Mouse (Mus musculus) MEL (cell line): ENCODE data around the gene As3mt. TPM values are rescaled to one million over a fixed set of nuclear protein-coding genes. Genes with fewer than 3 reads are reported as not detected.

Experiments used
- DNase-seq: peaks from one replicate; pipeline ENCODE4 v3.0.0; 2011; ENCODE audit warnings: low read depth, low spot score
- H3K27ac ChIP-seq: 2 replicates; pipeline ENCODE4 v1.5.1; 2012; ENCODE audit warnings: low read depth, mild to moderate bottlenecking, control low read depth, low read length, moderate library complexity; ENCODE audit not compliant: control insufficient read depth
- H3K27me3 ChIP-seq, 2 experiments: fragments of 150-350 bp in 1 of 2; sonication (generic) in 1 of 2; 2 replicates each; pipeline ENCODE4 v1.6.1; 2012; ENCODE audit warnings: low read length in 2 of 2, mild to moderate bottlenecking in 2 of 2, improper control_type of control experiment in 1 of 2, moderate library complexity in 1 of 2; ENCODE audit not compliant: insufficient read depth in 2 of 2, control insufficient read depth in 1 of 2
- H3K36me3 ChIP-seq, 2 experiments: 2 replicates each; pipeline ENCODE4 v1.6.1; 2012 to 2014; ENCODE audit warnings: low read length in 2 of 2, improper control_type of control experiment in 1 of 2, inconsistent platforms in 1 of 2, mild to moderate bottlenecking in 1 of 2; ENCODE audit not compliant: insufficient read depth in 2 of 2, control insufficient read depth in 1 of 2
- H3K4me1 ChIP-seq, 2 experiments: fragments of 150-350 bp in 1 of 2; sonication (generic) in 1 of 2; 2 replicates each; pipeline ENCODE4 v1.6.1; 2012; ENCODE audit warnings: low read length in 2 of 2, improper control_type of control experiment in 1 of 2, mild to moderate bottlenecking in 1 of 2; ENCODE audit not compliant: insufficient read depth in 2 of 2, control insufficient read depth in 1 of 2
- H3K4me3 ChIP-seq, 2 experiments: fragments of 150-350 bp in 1 of 2; sonication (generic) in 1 of 2; 2 replicates each; pipeline ENCODE4 v1.5.1; 2012; ENCODE audit warnings: low read depth in 2 of 2, low read length in 2 of 2, mild to moderate bottlenecking in 2 of 2, moderate library complexity in 2 of 2, control low read depth in 1 of 2, improper control_type of control experiment in 1 of 2; ENCODE audit not compliant: control insufficient read depth in 1 of 2, insufficient read depth in 1 of 2
- H3K79me2 ChIP-seq: 2 replicates; pipeline ENCODE4 v1.6.1; 2012; ENCODE audit warnings: mild to moderate bottlenecking, low read length, moderate library complexity; ENCODE audit not compliant: control insufficient read depth, poor library complexity, insufficient read depth
- H3K9ac ChIP-seq: 2 replicates; pipeline ENCODE4 v1.6.1; 2012; ENCODE audit warnings: low read depth, mild to moderate bottlenecking, control low read depth, low read length, moderate library complexity; ENCODE audit not compliant: control insufficient read depth, poor library complexity, severe bottlenecking
- H3K9me3 ChIP-seq: fragments of 150-350 bp; sonication (generic); replicated peaks from 2 replicates; pipeline ENCODE4 v1.6.1; 2012; ENCODE audit warnings: mild to moderate bottlenecking, low read length, improper control_type of control experiment, moderate library complexity; ENCODE audit not compliant: insufficient read depth
- CHD2 ChIP-seq: IDR thresholded peaks from 2 replicates; pipeline ENCODE4 v1.6.1; 2011; ENCODE audit warnings: low read length, improper control_type of control experiment
- E2F4 ChIP-seq: IDR thresholded peaks from 2 replicates; pipeline ENCODE4 v1.6.1; 2011; ENCODE audit warnings: low read depth, low read length, improper control_type of control experiment, borderline replicate concordance
- EP300 ChIP-seq, 2 experiments: IDR thresholded peaks; 2 replicates each; pipeline ENCODE4 v1.6.1; 2011; ENCODE audit warnings: improper control_type of control experiment in 2 of 2, low read length in 2 of 2, low read depth in 1 of 2, mild to moderate bottlenecking in 1 of 2
- ETS1 ChIP-seq: IDR thresholded peaks from 2 replicates; pipeline ENCODE4 v1.6.1; 2012; ENCODE audit warnings: low read depth, mild to moderate bottlenecking, inconsistent platforms, low read length, improper control_type of control experiment, moderate library complexity
- HCFC1 ChIP-seq: IDR thresholded peaks from 2 replicates; pipeline ENCODE4 v1.6.1; 2012; ENCODE audit warnings: low read depth, mild to moderate bottlenecking, inconsistent platforms, low read length, improper control_type of control experiment, moderate library complexity
- JUND ChIP-seq: IDR thresholded peaks from 2 replicates; pipeline ENCODE4 v1.6.1; 2011; ENCODE audit warnings: low read depth, mild to moderate bottlenecking, improper control_type of control experiment, low read length
- KAT2A ChIP-seq: conservative IDR thresholded peaks from 2 replicates; pipeline ENCODE4 v1.6.1; 2012; ENCODE audit warnings: low read depth, low read length, improper control_type of control experiment, inconsistent platforms
- MAFK ChIP-seq: IDR thresholded peaks from 2 replicates; pipeline ENCODE4 v1.6.1; 2011; ENCODE audit warnings: low read depth, mild to moderate bottlenecking, low read length, improper control_type of control experiment, borderline replicate concordance
- MAZ ChIP-seq: IDR thresholded peaks from 2 replicates; pipeline ENCODE4 v1.6.1; 2012; ENCODE audit warnings: low read depth, mild to moderate bottlenecking, inconsistent platforms, low read length, improper control_type of control experiment
- MEF2A ChIP-seq: IDR thresholded peaks from 2 replicates; pipeline ENCODE4 v1.6.1; 2014; ENCODE audit warnings: low read depth, mild to moderate bottlenecking, inconsistent platforms, low read length, improper control_type of control experiment; ENCODE audit not compliant: poor library complexity, insufficient replicate concordance, severe bottlenecking; ENCODE audit errors: extremely low read depth
- MXI1 ChIP-seq: IDR thresholded peaks from 2 replicates; pipeline ENCODE4 v1.6.1; 2011; ENCODE audit warnings: mild to moderate bottlenecking, low read depth, low read length, improper control_type of control experiment
- MYC ChIP-seq: IDR thresholded peaks from 2 replicates; pipeline ENCODE4 v1.6.1; 2011; ENCODE audit warnings: low read depth, mild to moderate bottlenecking, low read length, improper control_type of control experiment, moderate library complexity
- POLR2A ChIP-seq, 2 experiments: IDR thresholded peaks; 2 replicates each; pipeline ENCODE4 v1.6.1; 2011 to 2012; ENCODE audit warnings: low read length in 2 of 2, mild to moderate bottlenecking in 2 of 2, control low read depth in 1 of 2, improper control_type of control experiment in 1 of 2, low read depth in 1 of 2, moderate library complexity in 1 of 2; ENCODE audit not compliant: control insufficient read depth in 1 of 2, insufficient read depth in 1 of 2, poor library complexity in 1 of 2
- POLR2AphosphoS2 ChIP-seq: IDR thresholded peaks from 2 replicates; pipeline ENCODE4 v1.6.1; 2011; ENCODE audit warnings: low read length, improper control_type of control experiment
- SIN3A ChIP-seq: IDR thresholded peaks from 2 replicates; pipeline ENCODE4 v1.6.1; 2012; ENCODE audit warnings: low read length, improper control_type of control experiment, inconsistent platforms
- TAL1 ChIP-seq: IDR thresholded peaks from 2 replicates; pipeline ENCODE4 v1.6.1; 2012; ENCODE audit warnings: mild to moderate bottlenecking, inconsistent platforms, low read length, moderate library complexity, mixed read lengths
- TBP ChIP-seq: IDR thresholded peaks from 2 replicates; pipeline ENCODE4 v1.8.0; 2011; ENCODE audit warnings: low read depth, low read length, improper control_type of control experiment
- UBTF ChIP-seq: IDR thresholded peaks from 2 replicates; pipeline ENCODE4 v1.6.1; 2012; ENCODE audit warnings: low read depth, mild to moderate bottlenecking, inconsistent platforms, low read length, improper control_type of control experiment, moderate library complexity, borderline replicate concordance; ENCODE audit not compliant: insufficient read depth
- ZKSCAN1 ChIP-seq: IDR thresholded peaks from 2 replicates; pipeline ENCODE4 v1.6.1; 2012; ENCODE audit warnings: low read depth, mild to moderate bottlenecking, inconsistent platforms, low read length, improper control_type of control experiment, moderate library complexity
- polyA plus RNA-seq, 2 experiments: library from polyadenylated mRNA; stranded (reverse) in 1 of 2; unstranded in 1 of 2; fragments of >175 nt in 1 of 2; fragments of >200 nt in 1 of 2; gene quantifications; 2 replicates each; pipeline versions ENCODE4 v1.2.1 to v1.2.4; 2012; ENCODE audit warnings: low replicate concordance in 2 of 2, low read depth in 1 of 2; ENCODE audit not compliant: insufficient read length in 2 of 2, insufficient read depth in 1 of 2, missing spikeins in 1 of 2
- total RNA-seq: library from RNA; depleted of rRNA; stranded (reverse); fragments of 300-350 nt; gene quantifications from 2 replicates; pipeline ENCODE4 v1.2.3, GENCODE M21; 2012

The As3mt gene
- total and polyA plus RNA-seq, 3 experiments = 17.0 to 52.2 TPM; not detected in 1

DNA sequence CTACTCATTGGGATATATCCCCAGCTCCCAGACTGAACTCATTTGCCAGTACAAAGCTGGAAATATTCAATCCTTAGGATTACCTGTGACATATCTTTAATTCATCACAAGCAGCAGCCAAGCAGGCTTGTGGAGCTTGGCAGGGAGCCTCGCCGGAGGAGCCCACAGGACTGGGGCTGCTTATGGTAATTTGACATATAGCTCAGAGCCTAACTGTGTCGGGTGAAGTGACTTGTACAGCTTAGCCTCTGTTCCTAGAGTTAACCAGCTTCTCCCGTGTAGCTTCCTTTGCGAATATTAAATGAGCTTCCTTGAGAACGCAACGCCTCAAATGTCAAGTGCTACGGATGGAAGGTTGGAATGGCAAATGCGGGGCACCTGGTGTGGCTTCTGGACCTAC is 37.4 kb downstream of the As3mt start:
- Histone ChIP-seq H3K4me1 (no peaks in the 10 kb centered on the region), H3K79me2 (no peaks in the 10 kb centered on the region), H3K27ac (no peak overlapping the region), H3K4me3 (no peak overlapping the region), H3K9me3 (no peaks in the 10 kb centered on the region), H3K9ac (no peak overlapping the region), H3K27me3 (peaks cover 0 to 2% of the 10 kb centered on the region in 2 experiments; a peak in 1 of 4 replicates), H3K36me3 (no peaks in the 10 kb centered on the region)
- no peak for DNase-seq
- TF ChIP-seq EP300 (IDR thresholded peaks at IDR 0.05; ENCODE audit: low read depth in 1 of 2, low read length in 2 of 2) (no peak), ETS1 (no peak), MAZ (no peak), MYC (no peak), MEF2A (no peak), POLR2AphosphoS2 (no peak), UBTF (no peak)

DNA sequence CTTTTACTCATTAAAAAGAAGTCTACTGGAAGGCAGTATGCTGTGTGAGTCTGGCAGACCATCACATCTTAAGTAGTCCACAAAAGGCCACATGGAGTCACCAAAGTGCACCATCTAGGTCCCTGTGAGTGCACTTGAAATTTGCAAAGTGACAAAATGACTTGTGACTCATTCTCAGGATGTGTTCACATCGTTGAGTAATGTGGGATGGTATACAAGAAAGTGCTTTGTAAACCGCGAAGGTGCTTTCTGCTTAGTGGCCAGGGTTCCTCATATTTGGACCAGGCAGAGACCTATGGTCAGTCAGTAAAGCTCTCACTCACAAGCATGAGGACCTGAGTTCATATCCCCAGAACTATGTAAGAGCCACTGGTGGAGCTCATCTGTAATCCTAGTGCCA is 40.5 kb downstream of the As3mt start:
- Histone ChIP-seq H3K27ac (no peak overlapping the region), H3K79me2 (no peaks in the 10 kb centered on the region), H3K4me1 (no peaks in the 10 kb centered on the region), H3K4me3 (no peak overlapping the region), H3K9ac (no peak overlapping the region), H3K36me3 (no peaks in the 10 kb centered on the region), H3K9me3 (no peaks in the 10 kb centered on the region), H3K27me3 (peaks cover 0 to 2% of the 10 kb centered on the region in 2 experiments; a peak in 1 of 4 replicates)
- TF ChIP-seq SIN3A = no peak
- no peak for TF ChIP-seq CHD2
- no peak for TF ChIP-seq EP300 (IDR thresholded peaks at IDR 0.05; ENCODE audit: low read depth in 1 of 2, low read length in 2 of 2)
- no peak for TF ChIP-seq HCFC1
- TF ChIP-seq POLR2AphosphoS2 = no peak
- no peak for TF ChIP-seq POLR2A (IDR thresholded peaks at IDR 0.05; ENCODE audit: control insufficient read depth in 1 of 2, insufficient read depth in 1 of 2, low read depth in 1 of 2, low read length in 2 of 2, poor library complexity in 1 of 2)
- TF ChIP-seq MEF2A = no peak
- TF ChIP-seq ZKSCAN1 = no peak
- no peak for TF ChIP-seq MXI1
- no peak for TF ChIP-seq TAL1
- no peak for TF ChIP-seq JUND
- no peak for TF ChIP-seq TBP
- TF ChIP-seq MAFK = no peak
- TF ChIP-seq E2F4 = no peak
- no peak for TF ChIP-seq UBTF
- no peak for TF ChIP-seq KAT2A
- no peak for DNase-seq
